Mouse (Mus musculus) midbrain, embryonic 11.5 days (tissue): ENCODE results near the gene Mrps22. TPM values are rescaled to one million over a fixed set of nuclear protein-coding genes. Genes with fewer than 3 reads are reported as not detected.

ENCODE experiments used
- ATAC-seq: fragments of 200-750 bp; cut with Nextera tagmentation; 2 replicates; pipeline ENCODE4 v1.8.0; 2017; ENCODE audit warnings: moderate TSS enrichment, moderate library complexity; ENCODE audit not compliant: low FRiP score
- DNase-seq: peaks from one replicate; pipeline ENCODE4 v3.0.0; 2015; ENCODE audit warnings: low spot score; ENCODE audit errors: missing footprints
- H3K27ac ChIP-seq: fragments of 300-500 bp; sonication (generic); 2 replicates; pipeline ENCODE4 v1.5.1; 2014; ENCODE audit warnings: low read depth, low read length
- H3K27me3 ChIP-seq: fragments of 300-500 bp; sonication (generic); 2 replicates; pipeline ENCODE4 v1.6.1; 2014; ENCODE audit warnings: mild to moderate bottlenecking, low read length, moderate library complexity, mixed read lengths; ENCODE audit not compliant: control insufficient read depth, insufficient read depth
- H3K36me3 ChIP-seq: fragments of 300-500 bp; sonication (generic); 2 replicates; pipeline ENCODE4 v1.6.1; 2014; ENCODE audit warnings: mild to moderate bottlenecking, low read length, moderate library complexity, mixed read lengths; ENCODE audit not compliant: control insufficient read depth, insufficient read depth
- H3K4me1 ChIP-seq: fragments of 300-500 bp; sonication (generic); 2 replicates; pipeline ENCODE4 v1.6.1; 2014; ENCODE audit warnings: low read length; ENCODE audit not compliant: control insufficient read depth, insufficient read depth
- H3K4me2 ChIP-seq: fragments of 300-500 bp; sonication (generic); 2 replicates; pipeline ENCODE4 v1.6.1; 2014; ENCODE audit warnings: mild to moderate bottlenecking, moderate library complexity
- H3K4me3 ChIP-seq: fragments of 300-500 bp; sonication (generic); 2 replicates; pipeline ENCODE4 v1.5.1; 2014; ENCODE audit warnings: low read depth, low read length
- H3K9ac ChIP-seq: fragments of 300-500 bp; sonication (generic); 2 replicates; pipeline ENCODE4 v1.6.1; 2014; ENCODE audit warnings: low read length
- H3K9me3 ChIP-seq: fragments of 300-500 bp; sonication (generic); 2 replicates; pipeline ENCODE4 v1.6.1; 2016; ENCODE audit warnings: low read length; ENCODE audit not compliant: control insufficient read depth
- WGBS: fragments of 180-500 bp; shearing (Covaris S2); extraction: QIAGEN DNeasy Blood & Tissue Kit; methylation state at CpG from one replicate; pipeline ENCODE4 v1.1.7; 2014; 5-methylcytosine and 5-hydroxymethylcytosine counted together
- polyA plus RNA-seq: library from polyadenylated mRNA; unstranded; fragments of >200 nt; fragmentation: Nextera tagmentation; extraction: Ambion mirVana; gene quantifications from 2 replicates; pipeline ENCODE4 v1.2.1, GENCODE M21; 2014

Mrps22 gene
- polyA plus RNA-seq, 1 experiment from 2014 or later: 77.8 TPM

GRCm38 (mm10) chr9:98600094-98600493 is 1.4 kb downstream of the Mrps22 start:
- Histone ChIP-seq H3K9me3 (no peaks in the 10 kb centered on the region), H3K4me3 (no peak overlapping the region), H3K4me2 (no peak overlapping the region), H3K9ac (no peak overlapping the region), H3K27me3 (no peaks in the 10 kb centered on the region), H3K4me1 (peaks cover 5% of the 10 kb centered on the region; the same call in 1 of the 2 replicates), H3K36me3 (peaks cover 3% of the 10 kb centered on the region; the same call in 1 of the 2 replicates), H3K27ac (no peak overlapping the region)
- ATAC-seq (no peak), DNase-seq (peak; percentile 70)
- 89% methylated on average over 6 of the region's 6 CpGs for WGBS

GRCm38 (mm10) chr9:98583852-98584251 is 17.6 kb downstream of the Mrps22 start:
- peaks cover 27% of the 10 kb centered on the region; the same call in 1 of the 2 replicates for H3K36me3 ChIP-seq

GRCm38 (mm10) chr9:98563137-98564126 is 38.0 kb downstream of the Mrps22 start, which contains the start of gene Copb2:
Gene Copb2 (plus strand): TSS chr9:98563721.
- peak within 1 kb of the TSS; percentile 86 for H3K4me2 ChIP-seq
- H3K27me3 ChIP-seq: no peaks in the 10 kb centered on the region
- WGBS: under 1% methylated on average over 76 of the region's 76 CpGs
- peak within 1 kb of the TSS; percentile 94 for H3K4me3 ChIP-seq
- H3K9ac ChIP-seq: peak within 1 kb of the TSS; percentile 91
- DNase-seq (peak; percentile 100), ATAC-seq (peak; percentile 100)
- peak within 1 kb of the TSS; percentile 76 for H3K27ac ChIP-seq
- H3K4me1 ChIP-seq: peaks cover 15% of the 10 kb centered on the region
- H3K36me3 ChIP-seq: no peaks in the 10 kb centered on the region; the same call in 1 of the 2 replicates
- H3K9me3 ChIP-seq: no peaks in the 10 kb centered on the region

More at GRCm38 (mm10) chr9:98583852-98584251, 17.6 kb downstream of the Mrps22 start:
- 90% methylated on average over 4 of the region's 4 CpGs for WGBS
- no peak overlapping the region for H3K4me3 ChIP-seq
- no peak overlapping the region for H3K27ac ChIP-seq
- no peaks in the 10 kb centered on the region for H3K9me3 ChIP-seq
- no peak overlapping the region for H3K9ac ChIP-seq
- no peak overlapping the region for H3K4me2 ChIP-seq
- DNase-seq: peak; percentile 59
- no peak for ATAC-seq
- H3K4me1 ChIP-seq: no peaks in the 10 kb centered on the region
- H3K27me3 ChIP-seq: no peaks in the 10 kb centered on the region

GRCm38 (mm10) chr9:98544042-98544441 is 57.4 kb downstream of the Mrps22 start:
- Histone ChIP-seq H3K4me1 (no peaks in the 10 kb centered on the region), H3K9me3 (no peaks in the 10 kb centered on the region), H3K9ac (no peak overlapping the region), H3K4me3 (no peak overlapping the region), H3K36me3 (no peaks in the 10 kb centered on the region), H3K27ac (no peak overlapping the region), H3K4me2 (no peak overlapping the region), H3K27me3 (no peaks in the 10 kb centered on the region)
- ATAC-seq (no peak), DNase-seq (no peak)
- WGBS: 83% methylated on average over 3 of the region's 3 CpGs

Other genes starting within 250 kb of the Mrps22 start
- gene Rbp1, start 178.7 kb downstream of the Mrps22 start, polyA plus RNA-seq: 26.0 and 27.5 TPM in 2 replicates
- 0.48 and 0.69 TPM in 2 replicates for gene Rbp2, start 115.5 kb downstream of the Mrps22 start, polyA plus RNA-seq
- gene Copb2, start 37.9 kb downstream of the Mrps22 start, polyA plus RNA-seq: 174 and 194 TPM in 2 replicates
- not detected in 2 replicates for gene Prr23a1, start 240.8 kb upstream of the Mrps22 start, polyA plus RNA-seq